Mouse (Mus musculus): ENCODE measurements at regions not wholly inside any gene's neighbourhood (a gene's known extent, or its start where the extent isn't known, plus 50 kb on each side); places are given as distances from the start of the nearest gene placed in this dataset.
A peak's percentile ranks its signal among the peaks of the same experiment; 100 is the strongest.

DNA sequence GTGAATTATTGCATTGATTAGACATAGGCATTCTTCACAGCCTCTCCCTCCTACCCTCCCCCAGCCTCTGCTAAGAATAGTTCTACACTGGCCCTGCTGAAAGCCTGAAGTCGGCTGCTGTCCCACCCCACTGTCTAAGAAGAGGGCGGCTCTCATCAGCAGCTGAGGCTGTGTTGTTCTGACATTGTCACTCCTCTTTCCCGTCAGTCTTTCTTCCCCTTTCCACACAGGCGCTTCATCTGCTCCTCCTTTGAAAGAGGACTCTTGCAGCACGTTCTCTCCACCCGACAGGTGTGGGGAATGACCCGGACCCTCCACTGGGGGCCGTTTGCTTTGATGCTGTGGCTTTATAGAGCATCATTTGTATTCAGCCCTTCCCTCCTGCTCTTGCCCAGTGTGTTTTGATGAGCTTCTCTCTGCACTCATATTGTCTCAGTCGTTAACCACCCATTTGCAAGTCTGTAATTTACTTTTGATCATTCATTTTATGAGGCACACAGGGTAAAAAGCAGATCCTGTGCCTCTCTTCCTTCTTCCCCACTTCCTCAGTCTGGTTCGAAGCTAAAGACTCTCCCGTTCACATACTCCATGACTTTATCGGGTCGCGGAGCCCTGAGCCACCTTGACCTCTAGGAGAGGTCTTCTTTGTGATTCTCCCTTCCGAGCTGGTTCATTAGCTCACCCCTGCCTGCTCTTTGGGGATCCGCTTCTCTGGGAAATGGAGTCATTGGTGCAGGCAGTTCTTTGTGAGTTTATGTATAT, 142.2 kb upstream of the Snx19 start:
- peak; percentile 3 for DNase-seq (ENCODE audit: low read depth, low spot score)

DNA sequence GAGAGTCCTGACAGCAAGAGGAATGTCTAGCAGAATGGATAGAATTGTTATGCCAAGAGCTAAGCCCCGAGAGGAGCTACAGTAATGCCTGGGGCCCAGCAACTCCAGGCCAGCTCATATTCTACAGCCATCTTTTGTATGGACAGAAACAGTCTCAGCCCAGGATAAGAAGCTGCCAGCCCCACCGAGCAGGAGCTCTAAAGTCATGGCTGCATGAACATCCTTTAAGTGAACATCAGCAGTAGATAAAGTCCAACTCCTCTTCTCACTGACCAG, 141.6 kb upstream of the Snx19 start:
- no peak for DNase-seq (ENCODE audit: low read depth, low spot score)

DNA sequence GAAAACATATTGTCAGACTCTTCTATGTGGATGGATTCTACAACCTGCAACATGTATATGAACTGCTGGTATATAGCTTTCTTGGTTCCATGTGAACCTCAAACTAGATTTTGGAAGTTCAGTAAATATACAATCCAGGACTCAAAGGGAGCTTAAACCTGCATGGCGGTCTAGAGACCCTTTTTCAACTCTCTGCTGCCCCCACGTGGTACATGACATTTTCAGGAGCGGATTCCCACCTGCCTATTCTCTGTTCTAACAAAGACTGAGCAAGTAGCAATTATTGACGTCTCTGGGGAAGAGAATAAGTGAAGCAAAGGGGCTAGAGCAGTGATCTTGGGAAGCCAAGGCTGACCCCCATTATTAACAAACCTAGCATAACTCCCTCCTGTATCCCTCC, 127.1 kb upstream of the Snx19 start:
- no peak for DNase-seq (ENCODE audit: low read depth, low spot score)

DNA sequence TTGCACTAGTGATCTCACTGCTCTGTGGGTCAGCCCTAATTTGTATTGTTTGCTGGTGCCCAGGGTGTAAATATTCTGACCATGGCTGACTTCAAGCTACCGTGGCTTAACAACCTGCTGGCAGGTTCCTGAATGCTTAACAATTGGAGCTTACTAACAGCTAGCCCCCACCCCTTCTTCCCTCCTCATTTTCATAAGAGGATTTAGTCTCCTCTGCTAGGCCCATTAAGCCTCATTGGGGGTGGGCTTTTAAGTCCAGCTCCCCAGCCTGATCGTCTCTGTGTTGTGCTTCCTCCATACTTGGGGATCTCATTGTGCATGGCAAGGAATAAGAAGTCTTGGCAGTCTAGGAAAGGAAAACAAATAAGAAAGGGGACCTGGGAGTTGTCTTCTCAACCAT, 118.6 kb upstream of the Snx19 start:
- no peak for DNase-seq (ENCODE audit: low read depth, low spot score)

DNA sequence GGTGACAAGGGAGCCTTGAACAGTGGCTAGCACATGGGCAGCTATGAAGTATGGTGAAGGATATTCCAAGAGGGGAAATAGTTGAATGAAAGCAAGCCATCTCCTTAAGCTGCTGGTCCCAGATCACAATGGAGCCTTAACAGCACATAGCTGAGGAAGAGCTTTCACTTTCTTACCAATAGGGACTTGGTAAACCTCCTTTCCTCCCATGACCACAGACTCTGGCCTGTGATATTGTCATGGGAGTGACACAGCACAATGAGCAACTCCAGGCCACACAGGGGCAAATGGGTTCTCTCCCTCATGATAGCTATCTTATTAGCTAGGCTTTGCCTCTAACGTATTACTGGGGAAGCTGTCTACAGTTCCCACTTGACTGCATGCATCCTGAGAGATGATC, 113.5 kb upstream of the Snx19 start:
- no peak for DNase-seq (ENCODE audit: low read depth, low spot score)

DNA sequence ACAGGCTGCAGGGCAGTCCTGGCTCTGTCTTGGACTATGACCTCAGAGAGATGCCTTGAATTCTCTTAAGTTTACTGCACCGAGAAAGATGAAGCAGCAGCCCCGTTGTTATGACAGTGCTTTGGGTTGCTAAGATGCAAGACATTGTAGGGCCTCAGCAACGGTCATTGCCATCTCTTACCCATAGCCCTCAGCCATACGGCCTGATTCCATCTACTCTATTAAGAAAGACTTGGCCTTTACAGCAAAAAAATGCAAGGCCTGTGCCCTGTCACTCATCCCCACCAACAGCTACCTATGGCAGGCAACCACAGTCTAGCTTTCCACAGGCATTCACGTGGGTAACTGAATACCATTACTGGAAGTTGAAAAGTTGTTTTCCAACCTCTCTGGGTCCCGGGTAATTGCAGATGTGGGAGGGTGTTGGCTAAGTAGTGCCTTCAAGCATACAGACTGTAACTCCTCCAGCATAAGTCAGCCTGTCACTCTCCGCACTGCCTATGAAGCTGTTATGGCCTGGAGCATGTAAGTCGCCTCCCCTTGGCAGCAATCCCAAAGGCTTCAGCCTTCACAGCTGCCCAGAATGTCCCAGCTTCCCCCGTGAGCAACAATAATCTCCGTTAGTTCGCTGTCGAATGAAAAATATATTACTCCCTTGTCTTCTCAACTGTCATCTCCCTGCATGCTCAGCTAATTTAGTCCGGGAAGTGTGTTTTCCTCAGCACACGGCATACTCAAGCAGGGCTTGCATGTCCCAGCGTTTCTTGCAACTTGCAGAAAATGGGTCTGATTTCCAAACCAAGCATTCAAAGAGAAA, 112.3 kb upstream of the Snx19 start:
- DNase-seq (ENCODE audit: low read depth, low spot score) = no peak

DNA sequence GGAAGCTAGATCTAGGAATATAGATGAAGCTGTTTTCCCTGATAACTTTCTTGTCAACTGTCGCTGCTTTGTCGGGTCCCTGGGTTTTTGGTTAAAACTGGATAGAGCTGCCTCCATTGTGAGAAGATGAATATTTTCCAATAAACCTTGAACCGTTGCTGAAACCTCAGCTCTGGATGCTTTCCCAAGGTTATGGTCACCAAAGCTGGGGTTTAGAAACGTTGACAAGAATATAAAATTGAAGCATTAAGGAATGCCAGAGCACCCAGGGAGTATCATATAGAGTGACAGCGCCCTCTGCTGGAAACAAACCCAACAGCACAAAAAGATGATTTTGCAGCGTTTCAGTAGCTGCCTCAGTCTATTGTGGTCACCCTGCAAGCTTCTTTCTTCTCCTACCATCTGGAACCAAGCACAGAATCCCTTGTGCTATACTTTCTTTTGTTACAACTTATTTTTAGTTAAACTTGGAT, 111.7 kb upstream of the Snx19 start:
- no peak for DNase-seq (ENCODE audit: low read depth, low spot score)

DNA sequence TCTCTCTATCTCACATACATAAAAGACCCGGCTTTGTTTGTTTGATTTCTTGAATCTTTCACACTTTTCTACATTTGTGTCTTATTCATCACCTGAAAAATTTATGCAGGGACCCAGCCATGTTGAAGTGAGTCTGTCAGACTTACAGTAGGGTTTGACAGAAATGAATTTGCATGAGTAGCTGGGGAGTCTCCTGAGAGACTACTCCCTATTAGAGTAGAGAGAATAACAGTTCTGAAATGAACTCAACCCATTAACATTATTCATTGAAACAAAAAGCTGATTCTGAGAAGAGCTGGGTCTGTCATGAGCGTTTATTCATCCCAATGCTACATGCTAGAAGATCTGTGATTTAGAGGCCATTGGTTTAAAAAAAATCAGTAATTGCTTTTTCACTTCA, 82.0 kb upstream of the Snx19 start:
- DNase-seq (ENCODE audit: low read depth, low spot score) = no peak

DNA sequence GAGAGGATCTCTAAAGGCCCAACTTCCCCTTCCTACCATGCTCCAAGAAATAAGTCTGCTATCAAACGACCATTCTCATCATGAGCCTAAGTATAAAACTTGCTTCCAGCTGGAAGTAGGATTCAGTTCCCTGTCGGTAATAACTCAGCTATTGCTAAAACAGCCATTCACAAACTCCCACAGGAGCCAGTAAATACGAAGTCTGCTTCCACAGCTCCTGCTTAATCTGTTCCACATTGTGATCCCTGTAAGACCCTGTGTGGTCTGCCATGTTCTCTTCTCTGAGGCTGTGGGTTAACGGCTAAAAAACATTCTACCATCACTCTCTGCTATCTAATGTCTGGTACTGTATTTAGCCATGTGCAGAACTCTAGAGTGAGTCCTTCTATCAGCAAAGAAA, 72.9 kb upstream of the Snx19 start:
- DNase-seq (ENCODE audit: low read depth, low spot score) = no peak

DNA sequence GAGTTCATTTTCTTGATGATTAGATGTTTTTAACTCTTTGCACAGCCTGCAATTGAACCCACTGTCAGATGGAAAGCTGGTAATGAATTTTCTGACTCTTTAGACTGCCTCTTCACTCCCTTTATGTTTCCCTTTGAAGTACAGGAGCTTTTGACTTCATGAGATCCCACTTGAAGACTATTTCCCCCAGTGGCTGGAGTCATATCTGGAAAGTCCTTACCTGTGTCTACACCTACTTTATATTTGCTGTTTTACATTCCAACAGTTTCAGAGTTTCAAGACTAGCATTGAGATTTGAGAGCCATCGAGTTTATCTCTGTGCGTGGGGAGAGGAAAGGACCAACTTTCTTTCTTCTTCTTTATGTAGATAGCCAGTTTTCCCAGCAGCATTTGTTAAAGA, 71.3 kb upstream of the Snx19 start:
- DNase-seq (ENCODE audit: low read depth, low spot score) = no peak

DNA sequence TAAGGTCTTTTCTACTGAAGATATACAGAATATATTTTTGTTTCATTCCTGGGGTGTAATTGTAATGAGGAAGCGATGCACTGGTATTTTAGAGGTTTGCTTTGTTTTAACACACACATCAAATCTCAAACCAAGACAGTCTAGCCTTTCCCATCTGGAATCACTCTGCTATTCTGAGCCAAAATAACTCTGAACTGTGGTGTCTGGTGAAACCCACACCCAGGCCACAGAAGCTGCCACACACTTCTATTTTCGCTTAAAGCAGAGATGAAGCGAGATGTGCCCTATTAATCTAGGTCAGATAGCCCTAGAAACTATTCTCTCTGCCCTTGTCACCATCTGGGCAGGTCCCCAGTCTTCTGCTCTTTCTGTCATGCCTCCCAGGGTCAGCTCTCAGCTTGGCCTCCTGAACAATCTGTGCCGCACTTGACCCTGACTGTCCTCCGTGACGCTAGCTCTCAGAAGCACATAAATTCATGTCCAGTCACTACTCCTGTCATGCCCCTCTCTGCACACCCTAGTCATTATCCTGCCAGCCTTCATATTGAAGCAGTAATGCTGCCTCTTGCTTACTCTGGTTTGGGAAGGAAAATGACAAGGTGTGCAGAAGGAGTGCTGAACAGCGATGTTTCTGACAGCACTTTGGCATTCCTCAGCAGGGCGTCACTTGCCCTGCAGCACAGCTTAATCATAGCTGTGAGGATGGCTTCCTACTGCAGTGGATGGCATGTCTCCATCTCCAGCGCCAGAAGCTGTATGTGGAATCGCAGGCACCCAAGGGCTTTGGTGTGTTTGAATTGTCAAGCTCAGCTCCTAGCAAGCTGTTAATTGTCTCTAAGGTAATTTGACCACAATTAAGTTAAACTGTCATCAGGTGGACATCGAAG, 57.1 kb upstream of the Snx19 start:
- DNase-seq (ENCODE audit: low read depth, low spot score) = no peak

DNA sequence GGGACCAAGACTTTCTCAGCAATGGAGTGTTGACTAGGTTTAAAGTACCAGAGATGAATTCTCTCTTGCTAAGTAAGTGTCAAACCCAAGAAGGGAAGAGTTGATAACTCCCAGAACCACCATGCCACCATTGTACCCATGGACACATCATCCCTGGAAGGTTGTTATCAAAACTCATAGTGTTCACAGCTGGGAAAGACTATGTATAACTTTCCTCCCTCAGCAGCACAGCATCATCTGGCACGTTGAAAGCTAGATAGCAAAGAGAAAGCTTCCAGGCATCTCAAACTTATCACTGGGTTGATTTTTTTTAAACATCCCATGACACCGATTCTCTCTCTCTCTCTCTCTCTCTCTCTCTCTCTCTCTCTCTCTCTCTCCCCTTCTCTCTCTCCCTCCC, 56.1 kb upstream of the Snx19 start:
- DNase-seq (ENCODE audit: low read depth, low spot score) = no peak

DNA sequence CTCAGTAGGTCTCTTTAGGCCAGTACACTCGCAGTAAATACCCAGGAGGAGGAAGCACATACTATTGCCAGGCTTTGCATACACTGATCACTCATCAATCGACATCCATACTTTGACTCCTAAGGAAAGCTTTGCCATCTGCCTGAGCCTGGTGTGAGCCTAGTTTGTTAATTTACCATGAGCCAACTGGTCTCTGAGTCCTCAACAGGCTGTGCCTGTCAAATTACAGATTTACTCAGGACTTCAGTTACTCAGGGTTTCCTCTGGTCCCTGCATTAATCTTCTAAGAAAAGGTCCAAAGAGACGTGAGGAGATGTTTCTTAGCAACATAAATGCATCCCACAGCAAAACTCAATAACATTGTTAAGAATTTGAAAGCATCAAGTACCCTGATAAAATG, 50.0 kb upstream of the Snx19 start:
- no peak for DNase-seq (ENCODE audit: low read depth, low spot score)

Data from WW6 (cell line).